Mouse (Mus musculus): ENCODE measurements around the gene Phtf2.

GRCm38 (mm10) chr5:20781116-20781515 is 100.8 kb downstream of the Phtf2 start:
- TF ChIP-seq POLR2A (IDR thresholded peaks at IDR 0.05; ENCODE audit: control insufficient read depth, low read depth, low read length) (no peak), CTCF (IDR thresholded peaks at IDR 0.05; ENCODE audit: control insufficient read depth, insufficient read depth, insufficient replicate concordance, low read depth, low read length) (no peak)

Data from testis, adult 2 months (tissue).